Mouse (Mus musculus): ENCODE results near the gene Akr1b7. TPM values are rescaled to one million over a fixed set of nuclear protein-coding genes. Genes with fewer than 3 reads are reported as not detected.

Akr1b7 gene
- total RNA-seq, 2 experiments from 2014 or later = not detected

- no peak for DNase-seq (ENCODE audit: low spot score in 2 of 2)
These were observed 26.9 kb downstream of the Akr1b7 start for GRCm38 (mm10) chr6:34439006-34439405.

GRCm38 (mm10) chr6:34441556-34442257, 29.6 kb downstream of the Akr1b7 start:
- DNase-seq (ENCODE audit: low spot score in 2 of 2) = no peak

- no peak for DNase-seq (ENCODE audit: low spot score in 2 of 2)
These were observed 31.7 kb downstream of the Akr1b7 start for GRCm38 (mm10) chr6:34443791-34444190.

- DNase-seq (ENCODE audit: low spot score in 2 of 2) = peak; percentile 77 to 81
These were observed 35.8 kb downstream of the Akr1b7 start for GRCm38 (mm10) chr6:34447961-34448360.

- DNase-seq (ENCODE audit: low spot score in 2 of 2) = no peak
These were observed 36.6 kb downstream of the Akr1b7 start for GRCm38 (mm10) chr6:34448696-34449095.

DNA sequence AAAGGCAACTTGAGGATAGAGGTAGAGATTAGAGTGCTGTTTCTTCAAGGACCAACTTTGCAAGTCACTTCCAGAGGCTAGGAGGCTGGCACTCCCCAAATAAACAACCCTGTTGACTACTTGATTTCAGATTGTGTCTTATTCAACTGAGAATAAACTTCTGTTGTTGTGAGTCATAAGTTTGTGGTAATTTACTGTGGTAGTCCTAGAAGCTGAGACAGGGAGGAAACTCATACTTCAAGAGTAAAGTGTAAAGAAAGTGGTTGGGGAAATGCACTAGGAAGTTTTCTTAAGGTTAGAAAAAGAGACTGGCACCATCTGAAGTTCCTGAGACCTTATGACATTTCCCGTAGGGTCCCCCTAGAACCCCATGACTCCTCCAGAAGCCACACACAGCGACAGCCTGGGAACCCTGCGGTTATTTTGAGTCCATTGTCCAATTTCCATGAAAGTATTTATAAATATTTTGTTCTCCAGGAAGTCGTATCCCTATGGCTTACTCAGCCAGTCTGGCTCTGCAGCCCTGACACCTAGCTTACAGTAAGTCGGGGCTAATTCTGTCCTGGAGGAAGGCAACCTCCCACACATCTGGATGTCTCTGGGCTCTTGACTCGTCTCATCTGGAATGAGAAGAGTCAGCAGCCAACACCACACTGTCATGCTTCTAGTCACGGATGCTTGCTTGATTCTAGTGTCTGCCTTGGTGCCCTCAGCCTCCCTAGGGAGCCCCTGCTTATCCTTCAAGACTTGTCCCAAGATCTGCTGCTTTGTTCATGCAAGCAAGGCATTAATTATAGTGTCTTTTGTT, 41.0 kb downstream of the Akr1b7 start:
- no peak for DNase-seq (ENCODE audit: low spot score in 2 of 2)

DNA sequence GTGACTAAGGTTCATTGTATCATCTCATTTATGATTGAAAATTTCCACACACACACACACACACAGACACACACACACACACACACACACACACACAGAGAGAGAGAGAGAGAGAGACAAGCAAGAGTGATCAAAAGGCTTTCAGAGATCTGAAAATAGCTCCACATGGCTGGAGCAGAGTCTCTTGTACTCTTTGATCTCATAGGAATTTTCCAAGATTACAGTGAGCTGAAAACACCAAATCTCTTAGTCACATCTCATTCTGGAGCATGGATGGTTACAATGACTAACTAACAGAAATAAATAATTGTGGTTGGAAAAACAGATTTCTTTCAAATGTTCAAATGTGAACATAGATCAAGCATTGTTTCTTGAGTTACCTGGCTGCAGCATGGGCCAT, 47.3 kb downstream of the Akr1b7 start:
- no peak for DNase-seq (ENCODE audit: low spot score in 2 of 2)

- DNase-seq (ENCODE audit: low spot score in 2 of 2) = no peak
These were observed 48.5 kb downstream of the Akr1b7 start for GRCm38 (mm10) chr6:34460651-34461050.

DNA sequence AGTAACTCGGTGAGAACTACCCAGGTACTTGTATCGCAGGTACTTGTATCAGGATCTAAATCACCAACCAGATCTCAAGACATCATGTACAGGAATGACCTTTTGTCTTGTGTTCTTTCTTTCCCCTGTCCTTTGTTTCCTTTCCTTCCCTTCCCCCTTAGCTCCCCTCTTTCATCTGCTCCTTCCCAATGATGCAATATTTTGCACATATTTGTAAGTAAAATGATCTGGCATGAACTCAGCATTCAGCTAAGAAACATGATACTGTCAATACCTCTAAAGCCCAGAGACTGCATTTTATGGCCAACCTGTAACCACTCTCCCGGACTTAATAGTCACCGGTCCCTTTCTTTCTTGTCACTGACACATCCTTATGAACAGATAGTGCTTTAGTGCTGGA, 51.4 kb downstream of the Akr1b7 start:
- no peak for DNase-seq (ENCODE audit: low spot score in 2 of 2)

DNA sequence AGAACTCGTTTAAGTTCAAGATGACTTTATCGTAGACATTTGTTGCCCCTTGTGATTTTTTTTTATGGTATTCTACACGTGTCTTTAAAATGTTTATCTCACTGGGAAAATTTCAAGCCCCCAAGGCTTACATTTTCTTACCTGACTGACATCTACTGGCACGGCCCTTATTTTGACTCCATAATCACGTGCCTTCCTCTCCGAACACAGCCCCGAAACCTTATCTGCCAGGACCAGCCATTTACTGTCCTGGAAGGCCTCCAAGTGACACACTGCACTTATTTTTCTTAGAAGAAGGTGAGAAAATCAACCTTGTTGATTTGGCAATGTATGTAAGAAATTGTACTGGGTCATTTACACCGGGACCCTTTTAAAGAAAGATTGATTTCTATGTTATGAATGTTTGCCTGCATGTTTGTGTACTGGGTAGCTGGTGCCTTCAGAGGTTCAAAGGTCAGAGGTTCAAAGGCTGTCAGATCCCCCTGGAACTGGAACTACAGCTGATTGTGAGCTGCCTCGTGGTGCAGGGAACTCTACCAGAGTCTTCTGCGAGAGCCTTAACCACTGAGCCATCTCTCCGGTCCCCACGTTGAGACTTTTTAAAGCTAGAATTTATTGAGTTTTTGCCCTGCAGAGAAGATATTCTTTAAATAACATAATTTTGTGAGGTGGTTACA, 59.4 kb downstream of the Akr1b7 start:
- no peak for DNase-seq (ENCODE audit: low spot score in 2 of 2)

Other genes starting within 250 kb of the Akr1b7 start
- gene Slc35b4, start 235.2 kb upstream of the Akr1b7 start, total RNA-seq (2021) = 10 to 100 TPM; 34.9 to 41.0 TPM
- gene Akr1b3, start 94.9 kb upstream of the Akr1b7 start, total RNA-seq (2021) = 10 to 100 TPM; 47.0 to 47.1 TPM
- gene Akr1b8, start 58.2 kb upstream of the Akr1b7 start, total RNA-seq (2021) = 1 to 10 TPM in 1 of 2 experiments, under 1 TPM in 1; 0.67 to 1.1 TPM
- 10 to 100 TPM; 18.2 to 20.0 TPM for gene Akr1b10, start 28.1 kb upstream of the Akr1b7 start, total RNA-seq (2021)
- gene Bpgm, start 63.9 kb downstream of the Akr1b7 start, total RNA-seq (2021) = 10 to 100 TPM; 75.1 to 75.4 TPM
- gene Cald1, start 186.2 kb downstream of the Akr1b7 start, total RNA-seq (2021) = 10 to 100 TPM; 37.5 to 38.7 TPM